Mouse (Mus musculus) testis, adult 2 months (tissue): ENCODE measurements at regions not wholly inside any gene's neighbourhood (a gene's known extent, or its start where the extent isn't known, plus 50 kb on each side); places are given as distances from the start of the nearest gene placed in this dataset.

Source experiments
- H3K27ac ChIP-seq: fragments of 200-500 bp; 2 replicates; pipeline ENCODE4 v1.5.1; 2012; ENCODE audit warnings: low read depth, low read length; ENCODE audit not compliant: control insufficient read depth, insufficient read depth
- H3K27me3 ChIP-seq: fragments of 200-500 bp; 2 replicates; pipeline ENCODE4 v1.6.1; 2012; ENCODE audit warnings: mild to moderate bottlenecking, low read length, moderate library complexity; ENCODE audit not compliant: control insufficient read depth, insufficient read depth
- H3K36me3 ChIP-seq: fragments of 200-500 bp; 2 replicates; pipeline ENCODE4 v1.6.1; 2012; ENCODE audit warnings: mild to moderate bottlenecking, low read length; ENCODE audit not compliant: control insufficient read depth, insufficient read depth
- H3K4me1 ChIP-seq: fragments of 200-500 bp; 2 replicates; pipeline ENCODE4 v1.6.1; 2012; ENCODE audit warnings: low read length; ENCODE audit not compliant: control insufficient read depth, insufficient read depth
- H3K4me3 ChIP-seq: fragments of 200-500 bp; 2 replicates; pipeline ENCODE4 v1.5.1; 2012; ENCODE audit warnings: low read depth, mild to moderate bottlenecking, low read length, moderate library complexity, mixed read lengths; ENCODE audit not compliant: control insufficient read depth
- CTCF ChIP-seq: fragments of 200-500 bp; IDR thresholded peaks from 2 replicates; pipeline ENCODE4 v1.5.1; 2012; ENCODE audit warnings: low read depth, mild to moderate bottlenecking, inconsistent platforms, low read length, moderate library complexity; ENCODE audit not compliant: control insufficient read depth, insufficient read depth, insufficient replicate concordance
- POLR2A ChIP-seq: fragments of 200-500 bp; IDR thresholded peaks from 2 replicates; pipeline ENCODE4 v1.6.1; 2012; ENCODE audit warnings: low read depth, mild to moderate bottlenecking, inconsistent platforms, low read length, moderate library complexity; ENCODE audit not compliant: control insufficient read depth

DNA sequence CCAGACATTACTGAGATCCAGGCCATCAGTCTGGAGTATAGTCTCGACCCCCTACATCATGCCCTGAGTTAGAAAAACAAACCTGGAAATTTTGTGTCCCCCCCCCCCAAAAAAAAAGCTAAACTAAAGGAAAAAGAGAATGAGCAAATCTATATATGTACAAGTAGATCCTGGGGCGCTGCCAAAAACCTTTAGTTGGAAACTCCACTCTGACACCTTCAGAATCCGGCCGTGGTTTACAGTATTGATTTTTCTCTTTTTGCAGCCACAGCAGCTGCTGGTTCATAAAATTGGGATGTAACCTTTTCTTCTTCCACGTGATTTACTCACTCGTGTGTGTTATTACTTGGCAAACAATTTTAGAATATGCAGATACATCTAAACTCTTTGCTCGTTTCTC lies 510.5 kb downstream of the Defb40 start:
- Histone ChIP-seq H3K4me3 (no peak overlapping the region), H3K4me1 (no peaks in the 10 kb centered on the region), H3K27me3 (no peaks in the 10 kb centered on the region), H3K27ac (no peak overlapping the region), H3K36me3 (no peaks in the 10 kb centered on the region)
- TF ChIP-seq POLR2A: no peak
- TF ChIP-seq CTCF: no peak

GRCm38 (mm10) chr8:18460609-18461008 lies 517.4 kb downstream of the Defb40 start:
- H3K36me3 ChIP-seq: no peaks in the 10 kb centered on the region
- no peaks in the 10 kb centered on the region for H3K4me1 ChIP-seq

DNA sequence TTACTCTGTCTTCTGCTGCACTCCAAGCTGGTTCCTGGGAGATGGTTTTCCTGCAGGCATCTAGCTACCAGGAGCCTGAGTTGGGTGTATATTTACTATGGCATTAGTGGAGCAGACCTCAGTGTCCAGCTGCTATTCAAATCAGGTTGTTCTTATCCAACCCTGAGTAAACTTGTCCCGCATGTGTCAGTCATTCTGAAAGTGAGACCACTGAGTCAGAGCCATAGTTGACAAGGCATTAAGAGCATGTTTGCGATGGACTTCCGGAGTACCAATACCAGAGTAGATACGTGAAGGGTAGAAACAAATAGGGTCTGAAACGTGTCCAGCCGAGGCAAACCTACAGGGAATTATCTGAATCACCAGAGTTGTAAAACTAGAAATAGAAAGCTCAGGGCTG lies 520.6 kb downstream of the Defb40 start:
- TF ChIP-seq CTCF: no peak
- no peak for TF ChIP-seq POLR2A
- Histone ChIP-seq H3K4me1 (no peaks in the 10 kb centered on the region), H3K27ac (no peak overlapping the region), H3K36me3 (no peaks in the 10 kb centered on the region), H3K27me3 (no peaks in the 10 kb centered on the region), H3K4me3 (no peak overlapping the region)

More at GRCm38 (mm10) chr8:18460609-18461008, 517.4 kb downstream of the Defb40 start:
- TF ChIP-seq POLR2A: no peak
- TF ChIP-seq CTCF: no peak
- no peak overlapping the region for H3K27ac ChIP-seq
- H3K27me3 ChIP-seq: no peaks in the 10 kb centered on the region
- H3K4me3 ChIP-seq: no peak overlapping the region

DNA sequence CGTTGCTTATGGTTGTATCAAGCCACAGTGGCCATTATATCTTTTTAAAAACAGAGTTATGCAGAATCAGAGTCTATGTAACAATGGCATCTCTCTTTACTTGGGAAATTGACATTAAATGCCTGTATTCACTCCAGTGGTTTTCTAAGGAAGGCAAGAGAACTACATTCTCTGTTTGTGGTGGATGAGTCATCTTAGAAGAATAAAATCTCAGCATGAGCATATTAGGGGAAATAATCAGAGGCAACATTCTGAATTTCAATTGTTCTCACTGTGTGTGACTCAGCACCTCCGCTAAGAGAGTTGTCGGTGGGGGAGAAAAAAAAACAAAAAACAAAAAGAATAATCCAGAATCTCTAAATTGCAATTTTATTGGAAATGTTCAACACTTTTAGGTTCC lies 529.0 kb downstream of the Defb40 start:
- Histone ChIP-seq H3K4me3 (no peak overlapping the region), H3K27ac (no peak overlapping the region), H3K4me1 (no peaks in the 10 kb centered on the region; the same call in 1 of the 2 replicates), H3K36me3 (no peaks in the 10 kb centered on the region), H3K27me3 (no peaks in the 10 kb centered on the region)
- TF ChIP-seq CTCF: no peak
- no peak for TF ChIP-seq POLR2A

GRCm38 (mm10) chr8:18442212-18442611 lies 535.8 kb downstream of the Defb40 start:
- no peak for TF ChIP-seq POLR2A
- no peak overlapping the region for H3K27ac ChIP-seq
- no peak overlapping the region for H3K4me3 ChIP-seq
- H3K36me3 ChIP-seq: no peaks in the 10 kb centered on the region
- no peaks in the 10 kb centered on the region for H3K4me1 ChIP-seq
- H3K27me3 ChIP-seq: no peaks in the 10 kb centered on the region

GRCm38 (mm10) chr8:18422846-18423245 lies 555.2 kb downstream of the Defb40 start:
- Histone ChIP-seq H3K27me3 (no peaks in the 10 kb centered on the region), H3K4me1 (no peaks in the 10 kb centered on the region), H3K4me3 (no peak overlapping the region), H3K27ac (no peak overlapping the region), H3K36me3 (no peaks in the 10 kb centered on the region)
- TF ChIP-seq CTCF (no peak), POLR2A (no peak)

DNA sequence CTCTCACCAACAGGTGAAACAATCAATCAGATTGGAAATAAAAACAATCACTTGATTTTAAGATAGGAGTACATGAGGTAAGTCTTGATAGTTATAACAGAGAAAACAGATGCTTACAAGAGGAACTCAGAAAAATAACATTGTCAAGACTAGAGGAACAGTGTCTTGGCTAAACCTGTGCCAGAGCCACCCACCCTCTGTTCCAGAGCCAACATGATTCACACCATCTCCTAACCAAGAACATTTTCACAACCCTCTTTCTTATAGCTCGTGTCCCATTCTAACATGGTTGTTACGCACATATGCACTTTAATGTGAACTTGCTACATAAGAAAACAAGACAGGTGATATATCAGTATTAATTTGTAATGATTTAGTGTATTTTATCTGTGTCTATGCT lies 565.6 kb downstream of the Defb40 start:
- Histone ChIP-seq H3K4me1 (no peaks in the 10 kb centered on the region), H3K27me3 (no peaks in the 10 kb centered on the region), H3K4me3 (no peak overlapping the region), H3K27ac (no peak overlapping the region), H3K36me3 (no peaks in the 10 kb centered on the region)
- TF ChIP-seq POLR2A: no peak
- no peak for TF ChIP-seq CTCF

DNA sequence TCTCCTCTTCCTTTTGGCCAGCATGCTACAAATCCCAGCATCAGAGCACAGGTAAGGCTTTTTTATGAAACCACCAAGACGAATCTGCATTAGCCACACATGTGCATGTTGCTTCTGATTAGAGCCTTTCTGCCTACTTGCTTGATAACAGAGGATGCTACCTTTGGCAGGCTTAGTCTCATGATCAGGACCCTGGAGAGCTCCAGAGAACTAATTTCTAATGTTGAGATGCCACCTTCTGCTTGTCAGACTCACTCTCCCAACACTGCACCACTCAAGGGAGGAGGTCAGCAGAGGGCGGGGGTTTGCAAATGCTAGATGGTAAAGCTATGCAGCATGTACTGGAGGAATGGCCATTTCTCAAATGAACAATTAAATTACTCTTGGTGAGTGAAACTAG lies 571.6 kb downstream of the Defb40 start:
- Histone ChIP-seq H3K27ac (no peak overlapping the region), H3K36me3 (no peaks in the 10 kb centered on the region), H3K4me1 (no peaks in the 10 kb centered on the region), H3K27me3 (no peaks in the 10 kb centered on the region), H3K4me3 (no peak overlapping the region)
- no peak for TF ChIP-seq POLR2A
- TF ChIP-seq CTCF: no peak
